Mouse (Mus musculus) thymus, postnatal 14 days (tissue): ENCODE measurements around the gene Pla2g3.

Experiments
- DNase-seq: peaks from one replicate; pipeline ENCODE4 v3.0.0; 2021

The Pla2g3 gene

DNA sequence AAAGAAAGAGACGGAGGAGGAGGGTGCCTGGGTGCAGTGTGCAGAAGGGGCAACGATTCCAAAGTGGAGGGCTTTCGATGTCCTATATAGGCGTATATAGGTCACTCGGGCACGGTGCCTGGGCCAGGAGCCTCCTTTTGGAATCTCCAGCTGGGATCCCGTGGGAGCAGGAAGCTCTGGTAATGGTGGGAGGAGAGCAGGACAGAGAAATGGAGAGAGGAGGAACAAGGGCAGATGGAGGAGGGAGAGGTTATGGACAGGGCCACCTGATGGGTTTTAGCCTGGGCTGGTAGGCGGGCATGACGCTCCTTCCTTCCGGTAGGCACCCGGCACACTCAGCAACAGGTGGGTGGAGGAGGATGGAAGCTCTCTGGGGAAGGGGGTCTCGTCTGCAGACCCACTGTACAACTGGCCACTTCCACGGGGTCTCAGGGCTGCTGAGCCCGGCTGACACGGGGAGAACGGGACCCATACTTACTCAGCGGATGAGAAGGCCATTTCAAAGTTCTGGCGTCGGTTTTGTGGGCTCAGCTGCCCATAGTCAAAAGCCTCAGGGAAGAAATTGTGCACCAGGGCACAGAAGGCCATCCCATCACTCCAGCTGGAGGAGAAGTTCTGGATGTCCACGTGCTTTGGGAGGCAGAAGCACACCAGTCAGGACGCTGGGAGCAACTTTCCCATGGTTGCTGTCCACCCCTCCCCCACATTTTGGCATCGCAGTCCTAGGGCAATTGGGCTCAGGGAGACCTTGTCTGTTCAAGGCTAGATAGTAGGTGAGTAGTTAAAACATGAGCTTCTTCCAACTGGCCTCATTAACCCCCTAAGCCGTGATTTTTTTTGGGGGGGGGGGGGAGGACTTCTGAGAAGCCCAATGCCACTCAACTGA, 33.5 kb downstream of the Pla2g3 start:
- DNase-seq: no peak

DNA sequence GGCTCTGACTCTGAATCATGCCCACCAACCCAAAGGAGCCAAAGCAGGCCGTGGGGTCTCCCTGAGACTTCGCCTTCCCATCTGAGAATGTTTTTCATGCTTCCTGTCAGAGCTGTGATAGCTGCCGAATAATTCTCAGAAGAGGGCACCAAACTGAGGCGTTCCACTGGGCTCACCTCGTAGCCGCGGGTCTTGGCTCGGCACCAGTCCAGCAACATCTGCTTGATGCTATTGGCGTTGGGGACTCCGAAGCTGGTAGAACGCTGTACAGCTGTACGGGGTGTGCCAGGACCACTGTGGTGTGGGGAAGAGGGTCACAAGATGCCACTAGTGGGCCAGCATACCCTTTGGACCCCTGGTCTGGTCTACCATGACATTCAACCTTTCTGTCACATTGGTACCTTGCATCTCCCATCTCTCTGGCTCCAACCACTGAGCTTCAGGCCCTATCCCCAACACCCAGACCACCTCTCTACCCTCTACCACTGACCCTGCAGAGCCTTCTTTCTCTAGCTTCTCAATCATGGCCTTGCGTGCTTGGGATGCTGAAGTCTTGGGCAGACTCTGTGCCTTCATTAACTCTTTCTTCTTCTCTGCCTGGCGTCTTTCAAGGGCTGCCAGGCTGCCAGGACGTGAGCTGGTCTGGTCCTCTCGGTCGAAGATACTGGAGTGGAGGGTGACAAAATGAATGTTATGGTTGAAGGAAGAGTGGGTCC, 34.4 kb downstream of the Pla2g3 start:
- DNase-seq: no peak

DNA sequence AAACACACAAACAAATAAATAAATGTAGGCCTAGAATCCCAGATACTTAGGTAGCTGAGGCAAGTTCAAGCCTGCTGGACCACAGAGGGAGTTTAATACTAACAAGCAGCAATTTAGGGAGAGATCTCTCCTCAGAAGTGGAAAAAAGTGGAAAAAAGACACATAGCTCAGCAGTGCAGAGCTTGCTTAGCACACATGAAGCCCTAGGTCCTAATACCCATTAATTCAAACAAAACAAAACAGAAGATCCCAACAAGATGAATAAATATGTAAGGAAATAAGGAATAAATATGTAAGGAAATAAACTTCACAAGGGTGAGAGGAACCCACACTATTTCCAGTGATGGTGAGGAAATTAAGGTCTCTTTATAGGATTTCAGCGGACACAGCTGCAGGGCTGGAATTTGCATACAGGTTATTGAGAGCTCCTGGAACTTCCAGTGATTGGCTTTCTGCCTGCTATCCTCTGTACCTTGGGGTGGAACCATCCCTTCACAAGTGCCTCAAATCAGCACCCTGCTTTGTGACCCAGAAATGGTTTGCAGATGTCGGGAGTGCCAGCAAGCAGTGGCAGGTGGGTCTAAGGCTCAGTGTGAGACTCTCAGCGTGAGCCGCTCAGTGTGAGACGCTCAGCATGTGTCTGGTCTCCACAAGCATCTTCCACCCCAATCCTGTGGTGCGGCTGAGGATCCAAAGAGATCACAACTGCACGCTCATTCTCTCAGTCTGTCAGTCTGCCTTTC, 35.9 kb downstream of the Pla2g3 start:
- no peak for DNase-seq

DNA sequence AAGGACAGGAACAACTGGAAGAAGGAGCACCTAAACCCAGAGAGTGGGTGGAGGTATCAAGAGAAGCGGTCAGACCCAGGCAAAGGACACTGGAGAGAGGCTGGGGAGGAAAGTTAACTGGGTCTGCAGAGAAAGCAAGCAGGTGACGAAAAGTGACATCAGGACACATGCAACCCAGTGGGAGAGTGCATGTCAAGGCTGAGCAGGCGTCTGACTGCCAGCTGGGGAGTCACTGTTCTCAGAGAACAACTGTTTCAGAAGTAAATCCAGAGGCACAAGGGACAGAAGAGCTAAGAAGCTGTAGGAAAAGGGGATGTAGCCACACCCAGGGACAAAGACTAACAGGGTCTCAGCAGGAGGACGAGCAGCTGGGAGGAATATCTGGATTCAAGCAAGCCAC, 37.5 kb downstream of the Pla2g3 start:
- no peak for DNase-seq

DNA sequence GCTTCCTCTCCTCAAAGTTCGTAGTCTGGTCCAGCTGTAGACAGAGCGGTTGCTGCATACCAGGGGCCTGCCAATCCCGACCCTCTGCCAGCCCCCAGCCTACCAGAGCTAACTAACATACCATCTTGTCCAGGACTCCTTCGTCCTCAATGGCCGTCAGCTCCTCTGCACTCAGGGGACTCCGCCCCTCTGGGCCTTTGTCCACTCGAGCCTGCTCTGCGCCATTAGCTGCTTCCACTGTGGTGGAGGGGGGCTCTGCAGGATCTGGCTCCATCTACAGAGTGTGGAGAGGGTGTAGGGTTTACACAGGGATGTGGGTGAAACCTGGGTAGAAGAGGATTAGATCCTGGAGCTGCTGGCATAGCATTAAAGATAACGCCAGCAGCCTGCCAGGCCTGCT, 38.1 kb downstream of the Pla2g3 start:
- no peak for DNase-seq

DNA sequence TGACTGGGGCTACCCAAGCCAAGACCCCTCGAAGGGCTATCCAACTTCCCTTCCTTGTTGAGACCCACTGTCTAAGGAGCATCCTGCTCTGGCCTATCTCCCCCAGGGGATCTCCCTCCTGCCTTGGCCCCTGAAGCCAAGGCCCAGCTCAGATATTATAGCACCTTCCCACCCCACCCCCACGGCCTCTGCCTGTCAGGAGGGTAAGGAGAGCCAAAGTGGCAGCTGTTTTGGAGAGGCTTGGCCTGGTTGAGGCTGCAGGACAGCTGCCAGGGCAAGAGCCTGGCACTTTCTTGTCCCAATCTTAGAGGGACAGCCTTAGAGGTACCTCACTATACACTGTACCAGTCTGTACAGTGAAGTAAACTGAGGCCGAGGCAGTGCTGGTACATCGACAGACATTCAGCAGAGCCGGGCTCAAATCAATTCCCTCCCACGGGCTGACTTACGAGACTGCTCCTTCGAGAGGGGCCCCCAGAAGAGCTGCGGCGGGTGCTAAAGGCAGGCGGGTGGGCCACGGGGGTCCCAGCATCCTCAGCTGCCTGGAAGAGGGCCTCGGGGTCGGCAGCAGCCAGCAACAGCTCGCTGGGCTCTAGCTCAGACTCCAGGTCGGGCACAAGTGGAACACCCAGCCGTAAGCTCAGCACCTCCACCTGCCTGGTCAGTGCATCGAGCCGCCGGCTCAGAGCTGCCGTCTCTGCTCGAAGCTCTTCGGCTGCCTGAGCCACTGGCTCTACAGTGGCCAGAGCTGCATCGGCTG, 39.1 kb downstream of the Pla2g3 start:
- no peak for DNase-seq

DNA sequence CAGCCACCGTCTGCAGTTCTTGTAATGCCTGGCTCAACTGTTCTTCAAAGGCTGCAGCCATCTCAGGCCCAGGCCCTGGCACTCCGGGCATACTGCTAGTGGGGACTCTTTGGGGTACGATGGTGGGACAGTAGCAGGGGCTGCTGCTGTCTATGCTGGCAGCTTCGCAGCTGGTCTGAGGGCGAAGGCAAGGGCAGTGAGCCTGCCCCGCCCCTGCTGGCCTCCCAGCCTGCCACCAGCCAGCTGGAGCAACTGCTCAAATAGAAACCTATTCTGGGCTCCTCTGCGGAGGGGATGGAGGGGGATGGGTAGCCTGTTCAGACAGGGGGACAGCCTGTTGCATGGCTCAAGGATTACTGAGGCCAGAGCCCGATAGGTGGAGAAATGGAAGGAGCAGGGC, 39.7 kb downstream of the Pla2g3 start:
- DNase-seq: no peak

DNA sequence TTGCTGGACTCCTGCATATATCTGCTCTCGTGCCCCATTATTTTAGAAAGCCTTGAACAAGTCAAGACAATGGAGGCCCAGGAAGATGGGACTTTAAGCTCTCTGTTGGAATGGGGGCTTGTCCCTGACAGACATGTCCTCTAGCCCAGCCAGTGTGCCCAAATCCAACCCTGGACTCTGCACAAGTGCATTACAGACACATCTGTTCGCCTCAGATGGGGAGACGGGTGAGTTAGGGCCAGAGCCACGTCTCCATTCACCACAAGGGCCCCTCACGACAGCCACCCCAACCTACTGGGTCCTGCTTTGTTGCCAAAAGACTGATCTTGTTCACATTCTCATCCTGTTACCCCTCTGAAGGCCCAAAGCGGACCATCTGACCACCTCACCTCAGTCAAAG, 40.1 kb downstream of the Pla2g3 start:
- no peak for DNase-seq

DNA sequence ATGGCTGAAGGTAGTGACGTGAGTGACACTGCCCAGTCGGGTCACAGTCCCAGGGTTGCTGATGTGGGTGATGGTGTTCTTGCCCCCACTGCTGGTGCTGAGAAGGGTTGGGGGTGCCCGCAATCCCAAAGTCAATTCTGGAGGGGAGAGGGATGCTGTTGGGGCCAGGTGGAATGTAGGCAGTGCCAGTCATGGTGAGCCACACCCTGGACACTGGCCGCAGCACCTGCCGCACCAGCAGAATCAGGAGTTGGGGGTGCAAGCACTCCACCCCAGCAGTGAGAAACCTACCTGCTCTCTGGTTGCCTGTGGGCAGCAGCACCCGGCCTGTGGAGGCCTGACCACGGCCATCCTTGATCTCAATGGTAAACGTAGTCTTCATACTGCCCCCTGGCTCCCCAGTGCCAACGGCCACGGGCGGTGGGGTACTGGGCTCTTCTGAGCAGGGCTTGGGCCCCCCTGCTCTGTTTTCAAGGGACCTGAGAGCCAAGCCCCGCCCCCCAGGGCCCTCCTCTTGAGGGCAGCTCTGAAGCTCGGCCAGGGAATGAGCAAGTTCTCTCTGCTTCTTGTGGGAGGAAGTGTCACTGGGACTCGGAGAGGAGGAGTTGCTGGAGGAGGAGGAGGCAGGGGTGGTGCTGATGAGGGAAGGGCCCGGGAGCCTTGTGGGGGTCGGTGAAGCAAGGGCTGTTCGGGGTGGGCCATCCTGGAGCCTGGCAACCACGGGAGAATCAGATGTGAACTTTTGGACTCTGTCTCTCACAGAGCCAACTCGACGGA, 41.6 kb downstream of the Pla2g3 start:
- no peak for DNase-seq

DNA sequence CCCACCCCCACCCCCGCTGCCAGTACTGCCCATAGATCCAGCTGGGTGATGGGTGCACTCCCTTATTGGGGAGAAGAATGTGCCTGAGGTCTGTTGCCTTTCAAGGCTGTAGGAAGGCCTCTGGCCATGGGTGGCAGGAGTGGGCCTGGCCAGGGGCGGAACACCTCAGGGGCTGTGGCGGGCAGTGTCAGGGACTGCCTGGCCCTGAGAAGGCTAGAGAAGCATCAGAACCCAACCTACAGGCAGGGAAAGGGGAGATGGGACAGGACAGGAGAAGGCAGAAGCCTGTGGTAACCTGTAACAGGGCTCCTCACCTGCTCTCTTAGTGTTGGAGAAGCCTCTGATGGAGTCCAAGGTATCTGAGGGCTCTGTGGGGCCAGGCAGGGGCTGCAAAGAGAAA, 42.6 kb downstream of the Pla2g3 start:
- no peak for DNase-seq

DNA sequence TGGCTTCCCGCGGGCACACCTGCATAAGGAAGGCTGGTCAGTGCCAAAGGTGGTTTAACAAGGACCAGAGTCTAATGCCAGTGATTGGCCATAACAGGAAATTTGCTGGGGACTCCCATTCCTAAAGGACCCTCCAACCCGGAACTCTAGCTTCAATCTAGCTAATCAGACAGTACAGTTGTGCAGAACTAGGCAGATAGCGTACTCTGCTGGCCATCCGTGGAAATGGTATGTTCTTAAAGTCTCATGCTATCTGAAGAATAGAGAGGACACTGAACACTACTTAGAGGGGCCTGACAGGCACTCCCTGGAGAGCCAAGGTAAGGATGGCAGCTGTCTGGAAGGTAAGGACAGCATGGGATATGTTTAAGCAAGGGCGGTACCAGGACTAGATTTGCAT, 43.5 kb downstream of the Pla2g3 start:
- no peak for DNase-seq

DNA sequence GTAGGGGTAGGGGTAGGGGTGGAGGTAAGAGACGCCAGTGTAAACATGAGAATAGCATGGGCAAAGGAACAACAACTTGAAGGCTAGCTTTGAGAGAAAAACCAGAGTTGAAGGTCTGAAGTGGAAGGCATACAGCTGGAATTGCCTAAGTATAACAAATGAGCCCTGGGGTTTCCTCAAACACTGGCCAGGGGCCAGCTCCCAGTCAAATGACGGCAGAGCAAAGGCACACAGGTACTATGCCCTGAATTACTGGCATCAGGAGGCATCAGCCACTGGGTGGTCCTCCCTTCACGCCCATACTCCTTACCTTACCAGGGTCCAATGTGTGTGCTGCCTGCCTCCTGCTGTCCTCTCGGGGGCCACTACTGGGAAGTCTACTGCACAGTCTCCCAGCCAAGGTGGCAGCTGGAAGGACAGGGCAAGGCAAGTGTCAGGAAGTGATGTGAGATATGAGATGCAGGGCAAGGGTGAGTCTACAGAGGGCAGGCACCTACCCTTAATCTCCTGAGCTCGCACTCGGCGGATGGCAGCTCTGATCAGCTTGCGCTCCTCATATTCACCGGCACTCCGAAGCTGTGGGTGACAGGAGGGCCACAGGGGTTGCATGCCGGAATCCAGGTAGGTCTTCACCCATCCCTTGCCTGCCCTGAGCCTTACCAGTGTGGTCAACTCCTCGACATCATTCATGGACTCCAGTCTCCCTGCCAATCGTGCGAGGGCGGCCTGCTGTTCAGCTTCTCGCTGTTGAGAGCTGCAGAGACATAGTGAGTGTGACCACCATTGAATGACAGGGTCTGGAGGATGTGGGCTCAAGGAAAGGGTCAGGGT, 44.2 kb downstream of the Pla2g3 start:
- DNase-seq: no peak

DNA sequence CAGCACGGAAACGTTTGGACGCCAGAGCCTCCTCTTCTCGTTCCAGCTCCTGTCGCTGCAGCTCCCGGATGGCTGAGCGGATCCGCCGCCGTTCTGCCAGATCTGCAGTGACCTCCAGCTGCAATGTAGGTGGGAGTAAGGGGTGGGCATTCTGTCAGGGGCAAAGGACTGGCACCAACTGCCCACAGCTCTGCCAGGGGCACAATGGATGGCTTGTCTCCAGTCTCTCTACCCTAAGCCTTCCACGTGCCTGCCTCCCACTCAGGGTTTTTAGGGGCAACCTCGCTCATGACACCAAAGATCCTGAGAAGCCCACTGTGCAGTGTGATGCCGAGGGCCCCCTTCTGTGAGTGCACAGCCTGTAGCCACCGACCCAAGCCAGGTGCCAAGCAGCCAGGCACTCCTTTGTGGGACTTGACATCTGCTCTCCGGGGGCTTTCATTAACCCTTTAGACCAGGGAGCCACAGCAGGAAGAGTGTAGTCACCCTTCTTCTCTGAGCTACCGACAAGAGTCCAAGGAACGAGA, 45.4 kb downstream of the Pla2g3 start:
- DNase-seq: no peak

DNA sequence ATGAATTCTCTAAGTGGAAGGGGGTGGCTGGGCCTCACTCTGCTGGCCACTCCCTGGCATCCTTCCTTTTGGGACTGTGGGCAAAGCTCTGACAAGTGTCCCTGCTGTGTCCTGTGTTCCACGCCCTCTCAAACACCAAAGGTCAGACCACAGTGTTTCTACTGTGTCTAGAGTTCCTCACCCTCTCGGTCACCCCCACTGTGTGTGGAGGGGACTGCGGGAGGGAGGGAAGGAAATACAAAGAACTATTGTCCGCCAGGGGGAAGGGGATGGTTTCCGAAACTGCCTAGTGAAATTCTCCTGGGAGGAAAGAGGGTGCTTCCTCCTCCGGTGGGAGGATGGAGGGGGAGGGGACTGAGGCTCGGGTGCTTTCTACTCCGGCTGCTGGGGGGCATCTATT, 46.9 kb downstream of the Pla2g3 start:
- DNase-seq: no peak

DNA sequence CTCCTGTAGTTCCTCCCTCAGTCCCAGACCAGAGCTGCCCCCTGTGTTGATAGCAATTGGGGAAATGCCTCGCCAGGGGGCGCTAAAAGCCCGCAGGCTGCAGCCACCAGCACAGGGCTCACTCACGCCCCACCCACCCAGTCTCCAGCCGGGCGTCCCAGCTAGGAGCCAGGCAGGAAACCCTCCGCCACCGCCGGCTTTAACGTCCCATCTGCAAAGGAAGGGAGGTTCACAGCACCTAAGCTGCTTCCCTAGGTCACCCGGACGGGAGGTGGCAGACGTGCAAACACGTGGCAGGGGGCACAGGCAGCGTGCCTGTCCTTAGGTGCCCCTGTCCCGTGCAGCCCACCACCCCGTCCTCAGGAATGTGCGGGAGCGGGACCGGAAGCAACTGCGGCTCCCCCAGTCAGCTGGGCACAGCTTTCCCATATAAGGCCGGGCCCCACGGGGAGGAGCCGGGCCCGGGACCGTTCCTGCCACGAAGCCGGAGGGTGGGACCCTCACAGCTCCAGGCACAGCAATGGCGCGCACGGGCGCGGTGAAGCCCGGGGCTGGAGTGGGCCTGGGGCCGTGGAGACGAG, 47.4 kb downstream of the Pla2g3 start:
- peak; percentile 98 for DNase-seq

DNA sequence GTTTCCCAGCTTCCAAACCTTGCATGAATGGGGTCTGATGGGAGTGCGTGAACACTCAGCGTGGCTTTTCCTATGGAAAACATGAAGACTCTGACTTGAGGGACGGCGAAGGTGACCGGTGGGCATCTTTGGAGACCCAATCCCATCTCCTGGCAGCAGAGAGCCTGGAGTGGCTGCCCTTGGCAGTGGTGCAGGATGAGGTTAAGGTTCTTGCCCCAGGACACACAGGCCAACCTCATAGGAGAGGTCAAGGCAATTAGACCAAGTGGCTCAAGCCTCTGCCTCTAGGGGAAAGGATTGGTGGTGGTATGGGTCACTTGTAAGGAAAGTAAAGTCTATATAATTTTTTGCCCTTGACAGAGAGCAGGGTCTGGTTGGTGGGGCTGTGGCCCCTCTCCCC, 48.0 kb downstream of the Pla2g3 start:
- DNase-seq: no peak

DNA sequence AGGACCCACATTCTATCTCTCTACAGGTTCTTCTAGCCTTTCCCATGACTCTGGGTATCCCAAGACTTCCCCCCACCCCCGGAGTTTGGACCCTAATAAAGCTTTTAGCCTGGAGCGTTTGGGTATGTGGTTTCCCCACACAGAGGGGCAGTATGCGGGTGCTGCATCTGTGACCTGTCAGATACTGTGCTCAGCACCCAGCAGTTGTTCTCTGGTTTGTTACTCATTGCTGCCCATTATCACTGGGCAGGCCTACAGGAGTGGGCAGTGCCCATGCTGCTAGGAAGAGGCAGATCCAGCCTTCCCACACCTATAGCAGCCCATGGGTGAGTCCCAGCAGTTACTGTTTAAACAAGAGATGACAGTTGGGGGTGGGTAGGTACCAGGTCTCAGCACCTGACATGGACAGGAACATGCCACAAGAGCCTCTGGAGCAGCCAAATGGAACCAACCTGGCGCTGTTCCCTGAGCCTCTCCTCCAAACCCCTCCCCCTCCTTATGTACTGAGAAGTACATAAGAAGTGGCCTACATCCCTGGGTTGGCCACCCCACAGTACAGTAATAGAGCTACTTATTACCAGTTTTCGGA, 48.8 kb downstream of the Pla2g3 start:
- DNase-seq: no peak

DNA sequence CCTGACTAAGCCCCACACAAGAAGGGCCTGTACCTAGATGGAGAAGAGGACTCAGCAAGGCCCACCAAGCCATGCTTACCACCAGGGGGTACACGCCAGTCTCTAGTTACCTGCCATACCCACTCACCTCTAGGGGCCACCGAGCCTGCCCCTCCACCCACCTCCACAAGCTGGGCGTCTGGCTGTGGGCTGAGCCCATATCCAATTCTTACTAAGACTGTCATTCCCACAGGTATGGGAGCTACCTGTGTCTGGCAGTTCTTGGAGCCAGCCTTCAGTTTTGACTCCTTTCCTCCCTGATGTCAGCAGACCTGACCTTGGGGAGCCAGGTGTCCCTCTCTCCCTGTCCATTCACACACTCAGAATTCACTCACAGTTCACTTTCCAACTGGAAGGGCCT, 49.6 kb downstream of the Pla2g3 start:
- no peak for DNase-seq

DNA sequence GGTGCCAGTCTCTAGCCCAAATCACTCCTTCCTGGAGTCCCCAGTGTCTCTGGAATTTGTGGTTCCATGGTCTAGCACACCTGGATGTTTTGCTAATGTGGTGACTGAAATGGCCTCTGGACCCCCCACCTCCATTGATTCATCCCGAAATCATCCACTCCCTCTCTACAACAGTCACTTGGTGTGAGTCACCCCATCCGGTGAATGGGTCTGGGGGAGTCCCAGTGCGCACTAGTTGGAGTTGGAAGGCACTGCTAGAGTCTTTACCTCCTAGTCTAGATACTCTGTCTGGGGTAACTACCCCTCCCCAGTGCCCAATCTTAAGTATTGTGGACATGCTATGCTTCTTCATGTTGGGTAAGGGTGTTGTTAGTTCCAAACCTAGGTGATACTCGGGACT, 50.3 kb downstream of the Pla2g3 start:
- DNase-seq: no peak
